Mouse (Mus musculus) C2C12 (cell line): Measurements from ENCODE around the gene Stard13. TPM values are rescaled to one million over a fixed set of nuclear protein-coding genes. Genes with fewer than 3 reads are reported as not detected.

Experiments used
- H3K27me3 ChIP-seq: one replicate; pipeline ENCODE4 v1.6.1; 2011; ENCODE audit not compliant: control insufficient read depth, insufficient read depth, insufficient read length
- H3K36me3 ChIP-seq: one replicate; pipeline ENCODE4 v1.6.1; 2011; ENCODE audit not compliant: control insufficient read depth, insufficient read depth
- H3K4me3 ChIP-seq: one replicate; pipeline ENCODE4 v1.5.1; 2011; ENCODE audit warnings: mild to moderate bottlenecking, control low read depth; ENCODE audit not compliant: poor library complexity, insufficient read depth, severe bottlenecking
- H3K79me2 ChIP-seq: one replicate; pipeline ENCODE4 v1.6.1; 2011; ENCODE audit not compliant: control insufficient read depth, insufficient read depth
- H3K79me3 ChIP-seq: one replicate; pipeline ENCODE4 v1.6.1; 2011; ENCODE audit warnings: low read depth, control low read depth
- H3ac ChIP-seq: one replicate; pipeline ENCODE3; 2011; ENCODE audit warnings: low read depth; ENCODE audit not compliant: control insufficient read depth, insufficient read length
- CEBPB ChIP-seq: IDR thresholded peaks from one replicate; pipeline ENCODE4 v1.6.1; 2011; ENCODE audit warnings: low read depth, mild to moderate bottlenecking, control low read depth, moderate library complexity
- CTCF ChIP-seq: IDR thresholded peaks from one replicate; pipeline ENCODE4 v1.5.1; 2011; ENCODE audit not compliant: control insufficient read depth, insufficient read depth, insufficient read length
- FOSL1 ChIP-seq: IDR thresholded peaks from one replicate; pipeline ENCODE4 v1.8.0; 2011; ENCODE audit warnings: mild to moderate bottlenecking, low read length; ENCODE audit not compliant: poor library complexity, insufficient read depth, severe bottlenecking
- MAX ChIP-seq: IDR thresholded peaks from one replicate; pipeline ENCODE4 v1.6.1; 2011; ENCODE audit warnings: mild to moderate bottlenecking, control low read depth
- MYOD1 ChIP-seq: IDR thresholded peaks from one replicate; pipeline ENCODE4 v1.6.1; 2011; ENCODE audit warnings: low read depth; ENCODE audit not compliant: control insufficient read depth, insufficient read length
- MYOG ChIP-seq: IDR thresholded peaks from one replicate; pipeline ENCODE4 v1.6.1; 2011; ENCODE audit not compliant: control insufficient read depth, insufficient read length; ENCODE audit errors: extremely low read depth
- USF1 ChIP-seq: IDR thresholded peaks from one replicate; pipeline ENCODE4 v1.6.1; 2011; ENCODE audit warnings: low read depth, mild to moderate bottlenecking, control low read depth, moderate library complexity
- polyA plus RNA-seq: library from polyadenylated mRNA; unstranded; fragments of >200 nt; fragmentation: generic; extraction: Trizol; gene quantifications from one replicate; pipeline ENCODE4 v1.2.1, GENCODE M21; 2012; ENCODE audit warnings: missing spikeins

Stard13 gene
- polyA plus RNA-seq, 1 experiment, result 6.6 TPM

DNA sequence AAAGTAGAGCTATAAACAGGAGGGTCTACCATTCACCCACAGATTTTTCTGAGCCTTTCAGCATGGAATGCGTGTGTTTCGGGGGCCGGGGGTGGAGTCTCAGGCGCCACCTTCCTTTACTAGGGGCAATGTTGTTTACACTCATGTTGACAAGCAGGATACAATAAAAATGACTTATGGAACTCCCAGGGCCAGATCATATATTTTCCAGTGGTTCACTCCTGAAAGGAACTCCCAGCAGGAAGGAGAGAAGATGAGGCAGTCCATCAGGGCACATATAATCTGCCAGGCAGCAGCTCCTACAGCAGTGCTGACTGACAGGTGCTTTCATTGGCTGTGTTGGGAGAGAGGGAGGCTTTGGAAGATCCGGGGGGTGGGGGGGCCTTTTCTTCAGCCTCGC lies 66.0 kb downstream of the Stard13 start:
- no peak overlapping the region for H3K4me3 ChIP-seq

DNA sequence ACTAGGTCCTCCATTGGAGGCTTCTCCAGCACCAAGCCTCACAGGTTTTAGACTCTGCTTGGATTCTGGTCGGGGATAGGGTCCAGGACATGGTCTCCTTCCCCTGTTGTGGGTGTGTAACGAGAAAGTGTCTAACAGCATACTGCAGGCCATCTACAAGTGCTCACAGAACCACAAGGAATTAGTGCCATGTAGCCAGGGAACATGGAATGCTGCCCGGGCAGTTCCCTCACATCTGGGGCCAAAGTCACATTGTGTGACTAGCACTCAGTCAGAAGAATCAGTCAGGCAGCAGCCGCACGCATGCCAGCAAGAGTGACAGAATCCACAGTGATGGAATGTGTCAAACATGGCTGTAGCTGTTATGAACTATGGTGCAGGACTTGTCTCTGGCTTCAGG lies 67.4 kb downstream of the Stard13 start:
- peaks cover 99% of the 10 kb centered on the region for H3K79me2 ChIP-seq
- H3K27me3 ChIP-seq, result no peaks in the 10 kb centered on the region
- no peak overlapping the region for H3ac ChIP-seq
- no peak overlapping the region for H3K4me3 ChIP-seq
- H3K36me3 ChIP-seq, result no peaks in the 10 kb centered on the region
- no peak for TF ChIP-seq USF1
- no peak for TF ChIP-seq MYOD1
- no peak for TF ChIP-seq CTCF
- no peak for TF ChIP-seq MYOG
- no peak for TF ChIP-seq FOSL1
- TF ChIP-seq MAX, result no peak
- TF ChIP-seq CEBPB, result no peak
- peaks cover 49% of the 10 kb centered on the region for H3K79me3 ChIP-seq

More for the DNA sequence above, 66.0 kb downstream of the Stard13 start:
- Histone ChIP-seq H3ac (no peak overlapping the region), H3K36me3 (no peaks in the 10 kb centered on the region), H3K79me3 (peaks cover 53% of the 10 kb centered on the region), H3K79me2 (peaks cover 99% of the 10 kb centered on the region), H3K27me3 (no peaks in the 10 kb centered on the region)
- TF ChIP-seq MYOD1, result no peak

DNA sequence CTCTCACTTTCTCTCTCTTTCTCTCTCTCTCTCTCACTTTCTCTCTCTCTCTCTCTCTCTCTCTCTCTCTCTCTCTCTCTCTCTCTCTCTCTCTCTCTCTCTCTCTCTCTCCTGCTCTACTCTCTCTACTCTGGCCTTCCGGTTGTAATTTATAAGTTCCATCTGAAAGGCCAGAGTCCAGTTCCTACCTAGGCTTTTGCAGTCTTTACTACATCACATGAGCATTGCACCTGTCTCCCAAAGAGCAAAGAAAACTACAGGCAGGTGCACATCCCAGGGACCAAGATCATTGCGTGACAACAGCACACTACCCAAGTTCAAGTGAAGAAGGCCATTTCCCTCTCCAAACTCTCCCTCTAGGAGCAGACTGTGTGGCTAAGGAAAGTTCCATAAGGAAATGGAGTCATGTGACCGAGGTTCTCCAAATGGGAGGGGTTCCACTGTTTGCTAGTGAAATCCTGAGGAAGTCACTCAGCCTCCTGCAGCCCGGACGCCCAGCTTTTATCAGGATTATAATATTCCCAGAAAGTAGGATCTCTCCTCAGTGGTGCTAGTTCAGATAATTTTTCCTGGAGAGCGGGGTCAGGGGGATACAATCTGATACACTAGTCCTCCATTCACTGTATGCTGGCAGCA lies 68.1 kb downstream of the Stard13 start:
- no peak overlapping the region for H3ac ChIP-seq
- H3K79me2 ChIP-seq, result peaks cover 99% of the 10 kb centered on the region
- H3K27me3 ChIP-seq, result no peaks in the 10 kb centered on the region
- peaks cover under 1% of the 10 kb centered on the region for H3K36me3 ChIP-seq
- no peak overlapping the region for H3K4me3 ChIP-seq
- TF ChIP-seq MAX (no peak), USF1 (peak; percentile 66), FOSL1 (no peak), MYOG (no peak), MYOD1 (no peak)
- H3K79me3 ChIP-seq, result peaks cover 45% of the 10 kb centered on the region

DNA sequence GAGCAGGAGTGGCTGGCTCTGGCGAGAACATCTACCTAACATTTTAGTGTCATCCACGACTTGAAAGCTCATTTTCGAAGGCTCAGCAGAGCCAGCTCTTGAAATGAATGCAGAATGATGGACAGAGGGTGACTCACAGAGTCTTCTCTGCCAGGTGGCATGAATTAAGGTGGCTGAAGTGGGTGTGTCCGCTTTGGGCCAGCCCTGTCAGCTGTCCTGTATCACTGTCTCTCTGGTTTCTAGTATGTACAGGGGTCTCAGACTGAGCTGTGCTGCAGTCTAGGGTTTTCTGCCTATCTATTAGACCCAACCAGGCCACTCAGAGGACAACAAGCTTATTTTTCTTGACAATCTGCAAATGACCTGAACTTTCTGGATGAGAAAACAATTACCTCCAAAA lies 68.8 kb downstream of the Stard13 start:
- no peak overlapping the region for H3K4me3 ChIP-seq
- H3K36me3 ChIP-seq, result peaks cover 3% of the 10 kb centered on the region
- no peak for TF ChIP-seq USF1
- TF ChIP-seq FOSL1, result no peak
- no peak for TF ChIP-seq MYOG
- no peak for TF ChIP-seq MYOD1
- no peak for TF ChIP-seq CEBPB
- no peak for TF ChIP-seq MAX
- TF ChIP-seq CTCF, result no peak
- peaks cover 99% of the 10 kb centered on the region for H3K79me2 ChIP-seq
- no peak overlapping the region for H3ac ChIP-seq
- H3K79me3 ChIP-seq, result peaks cover 38% of the 10 kb centered on the region
- no peaks in the 10 kb centered on the region for H3K27me3 ChIP-seq

DNA sequence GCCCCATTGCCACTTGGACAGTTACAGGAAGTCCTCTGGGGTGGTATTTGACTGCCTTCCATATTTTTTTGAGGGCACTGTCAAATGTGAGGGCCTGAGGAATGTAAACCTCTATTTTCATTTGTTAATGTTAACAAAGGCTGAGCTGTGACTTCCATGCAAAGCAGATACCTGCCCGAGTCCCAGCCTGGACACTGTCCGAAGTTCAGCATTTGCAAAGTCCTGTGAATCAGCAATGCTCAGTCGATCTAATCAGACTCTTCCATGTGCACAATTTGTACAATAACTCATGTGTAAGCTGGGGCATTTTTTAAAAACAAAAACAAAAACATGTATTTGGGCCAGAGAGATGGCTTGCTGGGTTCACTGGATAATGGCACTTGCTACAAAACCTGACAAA lies 71.0 kb downstream of the Stard13 start:
- H3ac ChIP-seq, result no peak overlapping the region
- H3K36me3 ChIP-seq, result peaks cover 8% of the 10 kb centered on the region
- peaks cover 29% of the 10 kb centered on the region for H3K79me3 ChIP-seq
- TF ChIP-seq MYOD1, result no peak
- TF ChIP-seq USF1, result no peak
- TF ChIP-seq FOSL1, result no peak
- no peak for TF ChIP-seq MAX
- TF ChIP-seq CEBPB, result no peak
- TF ChIP-seq CTCF, result no peak
- no peak for TF ChIP-seq MYOG
- H3K27me3 ChIP-seq, result no peaks in the 10 kb centered on the region
- H3K79me2 ChIP-seq, result peaks cover 98% of the 10 kb centered on the region
- H3K4me3 ChIP-seq, result no peak overlapping the region

DNA sequence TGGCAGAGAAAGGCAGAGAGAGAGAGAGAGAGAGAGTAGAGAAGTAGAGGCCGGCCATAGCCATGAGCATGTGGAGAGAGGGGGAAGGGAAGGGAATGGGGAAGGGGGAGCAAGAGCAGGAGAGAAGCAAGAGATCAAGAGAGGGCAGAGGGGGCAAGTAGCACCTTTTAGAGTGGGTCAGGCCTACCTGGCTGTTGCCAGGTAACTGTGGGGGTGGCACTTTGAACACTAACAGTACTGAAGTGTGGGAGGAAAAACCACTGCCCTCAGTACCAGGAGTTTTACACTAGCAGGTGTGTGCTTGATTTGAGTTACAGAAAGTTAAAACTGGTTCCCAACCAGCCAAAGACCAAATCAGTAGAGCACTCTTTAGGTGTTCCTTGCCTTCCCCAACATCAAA lies 78.4 kb downstream of the Stard13 start:
- Histone ChIP-seq H3K79me3 (peaks cover 26% of the 10 kb centered on the region), H3K79me2 (peaks cover 92% of the 10 kb centered on the region), H3K27me3 (no peaks in the 10 kb centered on the region), H3K36me3 (peaks cover 17% of the 10 kb centered on the region), H3K4me3 (no peak overlapping the region), H3ac (no peak overlapping the region)
- no peak for TF ChIP-seq MAX
